In the genomic region with DNA sequence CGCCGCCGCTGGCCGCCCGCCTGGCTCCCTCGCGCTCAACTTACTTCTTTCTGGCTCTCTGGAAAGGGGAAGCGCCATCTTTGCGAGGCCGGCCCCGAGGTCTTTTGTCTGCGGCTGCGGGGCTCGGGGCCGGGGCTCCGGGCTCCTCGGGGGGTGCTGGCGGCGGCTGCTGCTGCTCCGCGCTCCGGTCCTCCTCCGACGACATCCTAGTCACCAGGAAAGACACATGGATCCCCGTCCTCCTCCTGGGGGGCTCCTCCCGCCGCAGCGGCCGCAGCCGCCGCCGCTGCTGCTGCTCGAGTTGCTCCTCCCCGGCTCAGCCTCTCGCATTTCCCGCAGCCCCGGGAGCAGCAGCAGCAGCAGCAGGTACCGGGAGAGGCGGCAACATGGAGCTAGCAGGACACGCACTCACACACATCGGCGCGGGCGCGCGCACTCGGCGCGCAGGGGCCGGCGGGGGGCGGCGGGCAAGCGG, we compare ENCODE assay signal across 8 mouse cellular contexts. TPM values are rescaled to one million over a fixed set of nuclear protein-coding genes. Genes with fewer than 3 reads are reported as not detected.
DNase-seq lines count a peak whose midpoint lies in the region; ATAC-seq and TF ChIP-seq lines count a peak whose summit lies in the region.

A gene (minus strand): TSS at position 438 of the 475 bp plus-strand sequence.

- H3K79me2 ChIP-seq in C2C12 (ENCODE audit: control insufficient read depth, insufficient read depth) = peaks cover 44% of the 10 kb centered on the region

- H3K27me3 ChIP-seq in C2C12 (ENCODE audit: control insufficient read depth, insufficient read depth, insufficient read length) = no peaks in the 10 kb centered on the region
- H3K27me3 ChIP-seq in embryonic facial prominence, embryonic 11.5 days (ENCODE audit: control insufficient read depth, insufficient read depth, low read length) = no peaks in the 10 kb centered on the region
- H3K27me3 ChIP-seq in intestine, postnatal 0 days (replicated peaks; ENCODE audit: control insufficient read depth, insufficient read depth, low read length) = no peaks in the 10 kb centered on the region

- H3ac ChIP-seq in C2C12 (ENCODE audit: control insufficient read depth, insufficient read length, low read depth) = peak within 1 kb of the TSS; percentile 79

- H3K9me3 ChIP-seq in embryonic facial prominence, embryonic 11.5 days (replicated peaks; ENCODE audit: control insufficient read depth, low read length) = no peaks in the 10 kb centered on the region
- no peaks in the 10 kb centered on the region for H3K9me3 ChIP-seq in intestine, postnatal 0 days (ENCODE audit: control insufficient read depth)

- peak within 1 kb of the TSS; percentile 78 for H3K4me2 ChIP-seq in embryonic facial prominence, embryonic 11.5 days (ENCODE audit: low read depth, low read length)
- H3K4me2 ChIP-seq in intestine, postnatal 0 days (replicated peaks; ENCODE audit: low read depth) = peak within 1 kb of the TSS; percentile 84

- peaks cover 28% of the 10 kb centered on the region for H3K79me3 ChIP-seq in C2C12 (ENCODE audit: low read depth)

- no peak; the same call in 1 of the 2 replicates for ATAC-seq in embryonic facial prominence, embryonic 11.5 days (replicated peaks; ENCODE audit: insufficient number of reproducible peaks, low FRiP score, low TSS enrichment, low read depth)
- ATAC-seq in granulocyte monocyte progenitor cell, adult 5-6 weeks (replicated peaks; ENCODE audit: poor library complexity, severe bottlenecking) = peak; percentile 34
- ATAC-seq in intestine, postnatal 0 days = peak; percentile 7; the same call in 1 of the 2 replicates

- H3K36me3 ChIP-seq in C2C12 (ENCODE audit: control insufficient read depth, insufficient read depth) = no peaks in the 10 kb centered on the region
- no peaks in the 10 kb centered on the region for H3K36me3 ChIP-seq in embryonic facial prominence, embryonic 11.5 days (replicated peaks; ENCODE audit: control insufficient read depth, insufficient read depth, low read depth, low read length)
- no peaks in the 10 kb centered on the region for H3K36me3 ChIP-seq in intestine, postnatal 0 days (ENCODE audit: control insufficient read depth, insufficient read depth)

- under 1% methylated on average over 32 of the region's 54 CpGs for WGBS in embryonic facial prominence, embryonic 11.5 days
- WGBS in intestine, postnatal 0 days = under 1% methylated on average over 44 of the region's 54 CpGs

- no peaks in the 10 kb centered on the region for H3K4me1 ChIP-seq in embryonic facial prominence, embryonic 11.5 days (ENCODE audit: control insufficient read depth, insufficient read depth, low read length)
- H3K4me1 ChIP-seq in intestine, postnatal 0 days (replicated peaks; ENCODE audit: control insufficient read depth, insufficient read depth, low read length) = no peaks in the 10 kb centered on the region; the same call in 1 of the 2 replicates

- TF ChIP-seq CTCF in C2C12 (IDR thresholded peaks at IDR 0.05; ENCODE audit: control insufficient read depth, insufficient read depth, insufficient read length) = no peak
- TF ChIP-seq CTCF in intestine, postnatal 0 days (IDR thresholded peaks at IDR 0.05; ENCODE audit: low read depth) = no peak

- no peak for DNase-seq in adrenal gland, adult 18-20 months (ENCODE audit: low spot score in 2 of 2)
- DNase-seq in embryonic facial prominence, embryonic 11.5 days (ENCODE audit: low spot score) = no peak
- DNase-seq in liver = peak; percentile 88
- peak; percentile 79 for DNase-seq in naive thymus-derived CD4-positive, alpha-beta T cell, adult 2 months (ENCODE audit: low read depth)
- DNase-seq in thymus, adult 18-20 months = peak; percentile 62 to 68

- peak within 1 kb of the TSS; percentile 97 for H3K27ac ChIP-seq in embryonic facial prominence, embryonic 11.5 days (replicated peaks; ENCODE audit: low read depth, low read length)
- peak within 1 kb of the TSS; percentile 100 for H3K27ac ChIP-seq in intestine, postnatal 0 days (ENCODE audit: low read depth, low read length)

- H3K4me3 ChIP-seq in C2C12 (ENCODE audit: insufficient read depth, poor library complexity, severe bottlenecking) = peak within 1 kb of the TSS; percentile 71
- H3K4me3 ChIP-seq in embryonic facial prominence, embryonic 11.5 days (ENCODE audit: low read depth, low read length) = peak within 1 kb of the TSS; percentile 93
- peak within 1 kb of the TSS; percentile 100 for H3K4me3 ChIP-seq in intestine, postnatal 0 days (ENCODE audit: low read depth, low read length)

- H3K9ac ChIP-seq in embryonic facial prominence, embryonic 11.5 days (replicated peaks; ENCODE audit: low read length) = peak within 1 kb of the TSS; percentile 96
- H3K9ac ChIP-seq in intestine, postnatal 0 days (ENCODE audit: low read depth, low read length) = peak within 1 kb of the TSS; percentile 96

TF ChIP-seq in C2C12, 6 proteins besides CTCF, POLR2A, EP300 and RAD21:
- TF ChIP-seq MYOD1 (IDR thresholded peaks at IDR 0.05; ENCODE audit: control insufficient read depth, insufficient read length, low read depth) = no peak
- TF ChIP-seq USF1 (IDR thresholded peaks at IDR 0.05; ENCODE audit: low read depth) = no peak
TF ChIP-seq in C2C12: peak in this region for 0.

RNA-seq across cellular contexts. Expression of the gene that starts here (rescaled TPM):
- 2.6 TPM for polyA plus RNA-seq in C2C12 (2012; fragmentation: generic; extraction: Trizol)
- total RNA-seq in adrenal gland, adult 18-20 months (2021) = 10 to 100 TPM; 45.0 to 49.1 TPM
- polyA plus RNA-seq in embryonic facial prominence, embryonic 11.5 days (2014; fragmentation: Nextera tagmentation; extraction: Ambion mirVana) = 14.0 and 15.8 TPM in 2 replicates
- total RNA-seq in granulocyte monocyte progenitor cell, adult 5-6 weeks (2014; fragmentation: Nextera tagmentation) = 48.6 and 54.5 TPM in 2 replicates
- 29.7 and 33.1 TPM in 2 replicates for total RNA-seq in granulocyte monocyte progenitor cell, adult 5-6 weeks (2017)
- polyA plus RNA-seq in intestine, postnatal 0 days (2015; fragmentation: Nextera tagmentation; extraction: Ambion mirVana) = 7.0 and 7.7 TPM in 2 replicates

Comparison
In these comparisons a context has a peak if more than half of its experiments do, and no peak if none do; other contexts are left out.
1. DNase-seq: peak in liver (single experiment), naive thymus-derived CD4-positive, alpha-beta T cell, adult 2 months (single experiment) and thymus, adult 18-20 months (2 of 2); none in adrenal gland, adult 18-20 months (0 of 2) and embryonic facial prominence, embryonic 11.5 days (single experiment).
2. Peak in every context shown above with its lines, with median percentiles within 50 percentile points of each other: H3K4me3 ChIP-seq.